Mouse (Mus musculus) megakaryocyte-erythroid progenitor cell, adult 5 weeks (primary cell): ENCODE results near the gene Hspa1b. TPM values are rescaled to one million over a fixed set of nuclear protein-coding genes. Genes with fewer than 3 reads are reported as not detected.

Experiments
- polyA plus RNA-seq: library from polyadenylated mRNA; stranded (reverse); fragments of >175 nt; gene quantifications from 2 replicates; pipeline ENCODE4 v1.2.3, GENCODE M21; 2012

Gene Hspa1b
- 425 and 1,961 TPM in 2 replicates for polyA plus RNA-seq

DNA sequence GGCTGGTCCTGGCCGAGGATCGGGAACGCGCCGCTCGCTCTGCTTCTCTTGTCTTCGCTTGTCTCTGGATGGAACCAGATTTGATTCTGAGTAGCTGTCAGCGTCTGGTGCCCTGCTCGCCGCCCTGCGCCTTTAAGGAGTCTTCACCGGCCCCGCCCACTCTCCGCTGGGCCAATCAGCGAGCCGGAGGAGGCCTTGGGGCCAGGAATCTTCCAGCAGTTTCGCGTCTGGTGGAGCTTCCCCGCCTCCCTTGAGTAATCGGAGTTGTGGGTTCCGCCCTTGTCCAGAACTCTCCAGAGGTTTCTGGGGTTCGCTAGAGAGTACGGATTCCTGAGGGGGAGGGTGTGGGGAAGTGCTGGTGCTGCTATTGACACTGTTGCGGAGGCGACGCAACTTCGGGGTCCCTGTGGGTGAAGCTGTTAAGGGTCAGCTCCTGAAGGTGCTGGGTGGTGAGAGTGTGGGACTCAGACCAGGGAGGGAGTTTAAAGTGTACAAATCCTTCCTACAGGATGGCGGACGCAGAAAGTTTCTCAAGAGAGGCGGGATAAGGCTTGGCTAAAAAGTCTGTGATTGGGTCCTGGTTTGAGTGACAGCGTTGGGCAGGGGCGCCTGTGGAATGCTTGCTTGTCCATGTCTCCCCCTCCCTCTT, at the start of gene Hspa1b:
Gene Hspa1b (minus strand): TSS at position 109 of the 649 bp plus-strand sequence.

DNA sequence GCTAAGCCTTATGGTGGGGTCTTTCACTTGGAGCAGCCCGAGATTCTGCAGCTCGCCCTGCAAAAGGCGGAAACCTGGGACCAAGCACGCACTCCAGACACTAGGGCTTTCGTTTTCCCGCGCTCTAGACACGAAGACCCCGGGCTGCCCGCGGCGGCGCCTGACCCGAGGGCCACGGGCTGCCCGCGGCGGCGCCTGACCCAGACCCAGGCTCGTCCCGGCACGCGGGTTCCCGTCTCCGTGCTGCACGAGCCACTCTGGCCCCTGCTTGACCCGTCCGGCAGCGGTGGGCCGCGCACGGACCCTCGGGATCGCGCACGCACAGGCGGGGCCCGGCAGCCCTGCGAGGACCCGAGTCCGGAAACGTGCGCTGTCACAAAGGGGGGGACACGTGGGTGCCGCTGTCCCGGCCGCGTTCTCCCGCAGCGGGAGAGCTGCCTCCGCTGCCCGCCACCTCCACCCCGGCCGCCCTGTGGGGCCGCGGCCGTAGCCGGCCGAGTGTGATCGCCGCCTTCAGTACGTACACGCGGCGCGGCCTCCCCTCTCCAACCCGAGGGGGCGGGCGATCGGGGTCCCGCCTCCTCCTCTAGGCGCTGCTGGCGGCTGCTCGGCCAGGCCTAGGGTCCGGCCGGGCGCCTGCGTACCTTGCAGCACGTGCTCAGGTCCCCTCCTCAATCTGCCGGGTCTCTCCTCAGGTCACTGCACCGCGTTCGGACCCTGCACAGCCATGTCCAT, 41.8 kb upstream of the Hspa1b start, which contains the start of gene Vars:
Gene Vars (plus strand): TSS at position 271 of the 735 bp plus-strand sequence.

GRCm38 (mm10) chr17:34981690-34982180, 22.7 kb upstream of the Hspa1b start, which contains the start of gene Lsm2:
Gene Lsm2, plus strand, starts transcription at chr17:34981862.

DNA sequence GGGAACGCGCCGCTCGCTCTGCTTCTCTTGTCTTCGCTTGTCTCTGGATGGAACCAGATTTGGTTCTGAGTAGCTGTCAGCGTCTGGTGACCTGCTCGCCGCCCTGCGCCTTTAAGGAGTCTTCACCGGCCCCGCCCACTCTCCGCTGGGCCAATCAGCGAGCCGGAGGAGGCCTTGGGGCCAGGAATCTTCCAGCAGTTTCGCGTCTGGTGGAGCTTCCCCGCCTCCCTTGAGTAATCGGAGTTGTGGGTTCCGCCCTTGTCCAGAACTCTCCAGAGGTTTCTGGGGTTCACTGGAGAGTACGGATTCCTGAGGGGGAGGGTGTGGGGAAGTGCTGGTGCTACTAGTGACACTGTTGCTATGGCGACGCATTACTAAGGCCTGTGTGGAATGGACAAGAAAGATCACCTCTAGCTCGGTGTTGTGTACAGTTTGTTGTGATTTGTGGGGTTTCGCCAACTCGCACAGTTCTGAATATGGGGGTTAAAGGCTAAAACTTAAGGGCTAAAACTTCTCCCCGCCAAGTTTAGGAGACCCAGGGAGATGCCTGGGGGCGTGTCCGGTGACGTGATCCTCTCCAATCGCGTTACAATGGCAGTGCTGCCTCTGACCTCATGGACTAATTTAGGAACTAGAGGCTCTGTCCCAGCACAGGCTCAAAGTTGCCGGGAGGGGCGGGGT, 13.2 kb upstream of the Hspa1b start, which contains the start of the genes Hspa1a and Hspa1l:
Gene Hspa1a (minus strand): TSS at position 88 of the 681 bp plus-strand sequence.
Gene Hspa1l (plus strand): TSS at position 635 of the 681 bp plus-strand sequence.

GRCm38 (mm10) chr17:34969822-34970221, 10.8 kb upstream of the Hspa1b start, which contains the start of gene Gm20481:
Gene Gm20481, plus strand, starts transcription at chr17:34969912.

DNA sequence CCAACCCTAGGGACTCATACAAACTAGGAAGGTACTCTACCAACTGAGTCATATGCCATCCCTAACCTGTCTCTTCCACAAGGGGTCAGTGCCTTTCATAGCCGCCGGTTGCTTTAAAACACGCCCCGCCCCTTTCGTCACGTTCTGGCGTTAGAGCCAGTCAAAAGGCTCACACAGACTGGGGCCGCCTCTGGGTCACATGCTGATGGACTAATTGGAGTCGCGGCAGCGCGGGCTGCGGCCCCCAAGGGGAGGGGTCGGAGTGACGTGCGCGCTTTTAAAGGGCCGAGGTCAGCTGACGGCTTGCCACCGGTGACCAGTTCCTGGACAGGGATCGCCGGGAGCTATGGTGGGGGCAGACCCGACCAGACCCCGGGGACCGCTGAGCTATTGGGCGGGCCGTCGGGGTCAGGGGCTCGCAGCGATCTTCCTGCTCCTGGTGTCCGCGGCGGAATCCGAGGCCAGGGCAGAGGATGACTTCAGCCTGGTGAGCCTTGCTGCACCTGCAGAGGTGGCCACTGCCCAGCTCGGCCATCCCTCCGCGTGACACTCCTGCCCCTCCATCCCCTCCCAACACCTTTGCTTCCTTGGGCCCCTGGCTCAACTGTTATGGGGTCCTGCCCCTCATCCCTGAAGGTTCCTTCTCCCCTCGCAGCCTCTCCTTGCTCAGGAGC, 27.8 kb downstream of the Hspa1b start, which contains the start of gene Neu1:
Gene Neu1 (plus strand): TSS at position 193 of the 674 bp plus-strand sequence.

GRCm38 (mm10) chr17:34913930-34914665, 44.9 kb downstream of the Hspa1b start, which contains the start of gene Slc44a4:
Gene Slc44a4, plus strand, starts transcription at chr17:34914466.

Other genes starting within 250 kb of the Hspa1b start
- 0.17 and 0.61 TPM in 2 replicates for gene C4b, start 215.4 kb downstream of the Hspa1b start, polyA plus RNA-seq
- gene Cyp21a1, start 154.7 kb downstream of the Hspa1b start, polyA plus RNA-seq: not detected in 2 replicates
- gene Stk19, start 122.3 kb downstream of the Hspa1b start, polyA plus RNA-seq: 65.1 and 75.3 TPM in 2 replicates
- gene Dxo, start 122.2 kb downstream of the Hspa1b start, polyA plus RNA-seq: 106 TPM in 2 replicates
- gene Skiv2l, start 109.0 kb downstream of the Hspa1b start, polyA plus RNA-seq: 63.8 and 69.0 TPM in 2 replicates
- gene Nelfe, start 108.8 kb downstream of the Hspa1b start, polyA plus RNA-seq: 308 and 315 TPM in 2 replicates
- 0.13 TPM in 1 of 2 replicates, not detected in the other for gene Cfb, start 96.7 kb downstream of the Hspa1b start, polyA plus RNA-seq
- gene Zbtb12, start 79.8 kb downstream of the Hspa1b start, polyA plus RNA-seq: 51.5 and 66.6 TPM in 2 replicates
- gene Gm20547, start 77.2 kb downstream of the Hspa1b start, polyA plus RNA-seq: not detected in 2 replicates
- gene C2, start 61.0 kb downstream of the Hspa1b start, polyA plus RNA-seq: 2.0 and 2.3 TPM in 2 replicates
- gene Ehmt2, start 60.8 kb downstream of the Hspa1b start, polyA plus RNA-seq: 441 and 469 TPM in 2 replicates
- gene Slc44a4, start 44.8 kb downstream of the Hspa1b start, polyA plus RNA-seq: not detected in 2 replicates
- gene Neu1, start 28.0 kb downstream of the Hspa1b start, polyA plus RNA-seq: 52.4 and 79.9 TPM in 2 replicates
- 0.52 TPM in 1 of 2 replicates, not detected in the other for gene Gm20481, start 10.7 kb upstream of the Hspa1b start, polyA plus RNA-seq
- gene Hspa1a, start 12.9 kb upstream of the Hspa1b start, polyA plus RNA-seq: 239 and 1,296 TPM in 2 replicates
- 0.06 TPM in 1 of 2 replicates, not detected in the other for gene Hspa1l, start 13.5 kb upstream of the Hspa1b start, polyA plus RNA-seq
- gene Lsm2, start 22.6 kb upstream of the Hspa1b start, polyA plus RNA-seq: 154 and 167 TPM in 2 replicates
- 841 and 875 TPM in 2 replicates for gene Vars, start 41.7 kb upstream of the Hspa1b start, polyA plus RNA-seq
- gene Vwa7, start 57.3 kb upstream of the Hspa1b start, polyA plus RNA-seq: 0.24 and 0.38 TPM in 2 replicates
- 6.0 and 11.9 TPM in 2 replicates for gene Sapcd1, start 68.8 kb upstream of the Hspa1b start, polyA plus RNA-seq
- 3.4 and 5.4 TPM in 2 replicates for gene Msh5, start 87.5 kb upstream of the Hspa1b start, polyA plus RNA-seq
- gene Clic1, start 90.7 kb upstream of the Hspa1b start, polyA plus RNA-seq: 109 and 129 TPM in 2 replicates
- 33.8 and 58.4 TPM in 2 replicates for gene Ddah2, start 99.8 kb upstream of the Hspa1b start, polyA plus RNA-seq
- 0.09 TPM in 1 of 2 replicates, not detected in the other for gene Ly6g6c, start 106.2 kb upstream of the Hspa1b start, polyA plus RNA-seq
- gene Mpig6b, start 106.9 kb upstream of the Hspa1b start, polyA plus RNA-seq: 0.04 TPM in 1 of 2 replicates, not detected in the other
- gene Ly6g6e, start 117.7 kb upstream of the Hspa1b start, polyA plus RNA-seq: not detected in 2 replicates
- gene Ly6g6d, start 118.8 kb upstream of the Hspa1b start, polyA plus RNA-seq: 0.26 TPM in 1 of 2 replicates, not detected in the other
- 0.06 and 0.28 TPM in 2 replicates for gene Ly6g6f, start 126.4 kb upstream of the Hspa1b start, polyA plus RNA-seq
- 118 and 123 TPM in 2 replicates for gene Abhd16a, start 130.0 kb upstream of the Hspa1b start, polyA plus RNA-seq
- not detected in 2 replicates for gene Ly6g5c, start 149.0 kb upstream of the Hspa1b start, polyA plus RNA-seq
- gene Ly6g5b, start 156.2 kb upstream of the Hspa1b start, polyA plus RNA-seq: 0.45 and 0.69 TPM in 2 replicates
- gene Gpank1, start 162.2 kb upstream of the Hspa1b start, polyA plus RNA-seq: 73.8 and 84.9 TPM in 2 replicates
- gene Csnk2b, start 162.8 kb upstream of the Hspa1b start, polyA plus RNA-seq: 77.7 and 78.6 TPM in 2 replicates
- 4.1 and 4.4 TPM in 2 replicates for gene D17H6S53E, start 167.1 kb upstream of the Hspa1b start, polyA plus RNA-seq
- 0.37 and 0.84 TPM in 2 replicates for gene Apom, start 172.8 kb upstream of the Hspa1b start, polyA plus RNA-seq
- gene Bag6, start 175.9 kb upstream of the Hspa1b start, polyA plus RNA-seq: 683 and 812 TPM in 2 replicates
- 1,479 and 1,500 TPM in 2 replicates for gene Prrc2a, start 205.7 kb upstream of the Hspa1b start, polyA plus RNA-seq
- gene Aif1, start 216.8 kb upstream of the Hspa1b start, polyA plus RNA-seq: 3.5 and 4.0 TPM in 2 replicates
- 3.8 and 6.6 TPM in 2 replicates for gene Lst1, start 229.2 kb upstream of the Hspa1b start, polyA plus RNA-seq
- 14.0 and 15.6 TPM in 2 replicates for gene Ltb, start 235.2 kb upstream of the Hspa1b start, polyA plus RNA-seq
- gene Tnf, start 242.8 kb upstream of the Hspa1b start, polyA plus RNA-seq: 12.8 and 21.1 TPM in 2 replicates
- 0.10 and 0.22 TPM in 2 replicates for gene Lta, start 246.1 kb upstream of the Hspa1b start, polyA plus RNA-seq